Mouse (Mus musculus): ENCODE measurements around the gene Wnt5b.

Gene Wnt5b

GRCm38 (mm10) chr6:119543803-119544517 is at the start of gene Wnt5b:
TSS of gene Wnt5b (minus strand) at chr6:119544347.
- peak; percentile 36 for DNase-seq

- no peak for DNase-seq
Observed at GRCm38 (mm10) chr6:119590872-119591271, 46.7 kb upstream of the Wnt5b start.

GRCm38 (mm10) chr6:119587897-119588296 is 43.8 kb upstream of the Wnt5b start:
- no peak for DNase-seq

- no peak for DNase-seq
Observed at GRCm38 (mm10) chr6:119587454-119587853, 43.3 kb upstream of the Wnt5b start.

GRCm38 (mm10) chr6:119585652-119586375 is 41.7 kb upstream of the Wnt5b start:
- DNase-seq = no peak

GRCm38 (mm10) chr6:119584061-119584460 is 39.9 kb upstream of the Wnt5b start:
- DNase-seq = no peak

- DNase-seq = no peak
Observed at GRCm38 (mm10) chr6:119583165-119583564, 39.0 kb upstream of the Wnt5b start.

GRCm38 (mm10) chr6:119576706-119577105 is 32.6 kb upstream of the Wnt5b start:
- no peak for DNase-seq

- DNase-seq = no peak
Observed at GRCm38 (mm10) chr6:119575331-119575730, 31.2 kb upstream of the Wnt5b start.

GRCm38 (mm10) chr6:119572296-119572695 is 28.1 kb upstream of the Wnt5b start:
- no peak for DNase-seq

GRCm38 (mm10) chr6:119570797-119571196 is 26.6 kb upstream of the Wnt5b start:
- no peak for DNase-seq

GRCm38 (mm10) chr6:119568339-119568738 is 24.2 kb upstream of the Wnt5b start:
- no peak for DNase-seq

- DNase-seq = no peak
Observed at GRCm38 (mm10) chr6:119565451-119566379, 21.6 kb upstream of the Wnt5b start.

- no peak for DNase-seq
Observed at GRCm38 (mm10) chr6:119562558-119562957, 18.4 kb upstream of the Wnt5b start.

- no peak for DNase-seq
Observed at GRCm38 (mm10) chr6:119558855-119559254, 14.7 kb upstream of the Wnt5b start.

GRCm38 (mm10) chr6:119554439-119554838 is 10.3 kb upstream of the Wnt5b start:
- no peak for DNase-seq

- DNase-seq = peak; percentile 14
Observed at GRCm38 (mm10) chr6:119544518-119544864, 344 bp upstream of the Wnt5b start.

- DNase-seq = peak; percentile 16
Observed at GRCm38 (mm10) chr6:119543456-119543802, 718 bp downstream of the Wnt5b start.

- DNase-seq = no peak
Observed at GRCm38 (mm10) chr6:119535867-119536266, 8.3 kb downstream of the Wnt5b start.

GRCm38 (mm10) chr6:119533170-119533709 is 10.9 kb downstream of the Wnt5b start:
- no peak for DNase-seq

- DNase-seq = no peak
Observed at GRCm38 (mm10) chr6:119529659-119530058, 14.5 kb downstream of the Wnt5b start.

- DNase-seq = no peak
Observed at GRCm38 (mm10) chr6:119526498-119526897, 17.6 kb downstream of the Wnt5b start.

GRCm38 (mm10) chr6:119521931-119522391 is 22.2 kb downstream of the Wnt5b start:
- DNase-seq = no peak

Data from kidney, adult 18-20 months (tissue).